Mouse (Mus musculus) left cerebral cortex, postnatal 25 days (tissue): ENCODE results near the gene Vmn2r77. TPM values are rescaled to one million over a fixed set of nuclear protein-coding genes. Genes with fewer than 3 reads are reported as not detected.
"Not testable (repeated sequence)": the region's sequence is repeated elsewhere in the genome, so short reads cannot be mapped to it uniquely, and the experiment has no call there.

ENCODE experiments used
- DNase-seq, 2 experiments: peaks; one replicate each; pipeline ENCODE4 v3.0.0; 2022; ENCODE audit warnings: low spot score in 2 of 2, mixed read lengths in 1 of 2
- intact Hi-C: fragments of 180-260 bp; cut with DNase I; formaldehyde crosslinking; loops from one replicate; pipeline ENCODE4 v1.15.1; 2025
- total RNA-seq, 2 experiments: library from RNA; stranded (reverse); gene quantifications; 2 replicates each; pipeline ENCODE4 v1.2.3; 2021

Gene Vmn2r77
- total RNA-seq = not detected

- DNase-seq = no peak
- intact Hi-C loops = no loop called here
Measured at GRCm38 (mm10) chr7:86794727-86795126, at the start of gene Vmn2r77. TSS of gene Vmn2r77 (plus strand) at chr7:86795027.

DNA sequence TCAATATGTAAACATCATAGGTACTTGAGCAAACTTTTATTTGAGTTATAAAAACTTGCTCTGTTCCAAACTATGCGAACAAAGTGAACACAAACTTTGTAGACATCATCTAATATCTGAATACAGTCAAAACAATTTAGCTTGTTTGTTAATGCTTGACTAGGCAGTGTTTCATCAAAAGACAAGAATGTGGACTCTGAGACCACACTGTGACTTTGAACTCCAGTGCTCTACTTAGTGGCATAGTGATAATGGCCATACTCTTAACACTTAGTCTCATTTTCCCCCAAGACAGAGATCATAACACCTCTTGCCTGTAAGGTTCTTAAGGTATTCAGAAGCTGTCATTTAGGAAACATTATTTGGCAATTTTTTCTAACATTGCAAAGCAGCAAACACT lies 34.1 kb upstream of the Vmn2r77 start:
- intact Hi-C loops = no loop called here
- DNase-seq = no peak

GRCm38 (mm10) chr7:86764628-86765027 lies 30.2 kb upstream of the Vmn2r77 start:
- intact Hi-C loops = no loop called here
- no peak for DNase-seq

- intact Hi-C loops = no loop called here
- DNase-seq = no peak
Measured at GRCm38 (mm10) chr7:86771621-86772020, 23.2 kb upstream of the Vmn2r77 start.

DNA sequence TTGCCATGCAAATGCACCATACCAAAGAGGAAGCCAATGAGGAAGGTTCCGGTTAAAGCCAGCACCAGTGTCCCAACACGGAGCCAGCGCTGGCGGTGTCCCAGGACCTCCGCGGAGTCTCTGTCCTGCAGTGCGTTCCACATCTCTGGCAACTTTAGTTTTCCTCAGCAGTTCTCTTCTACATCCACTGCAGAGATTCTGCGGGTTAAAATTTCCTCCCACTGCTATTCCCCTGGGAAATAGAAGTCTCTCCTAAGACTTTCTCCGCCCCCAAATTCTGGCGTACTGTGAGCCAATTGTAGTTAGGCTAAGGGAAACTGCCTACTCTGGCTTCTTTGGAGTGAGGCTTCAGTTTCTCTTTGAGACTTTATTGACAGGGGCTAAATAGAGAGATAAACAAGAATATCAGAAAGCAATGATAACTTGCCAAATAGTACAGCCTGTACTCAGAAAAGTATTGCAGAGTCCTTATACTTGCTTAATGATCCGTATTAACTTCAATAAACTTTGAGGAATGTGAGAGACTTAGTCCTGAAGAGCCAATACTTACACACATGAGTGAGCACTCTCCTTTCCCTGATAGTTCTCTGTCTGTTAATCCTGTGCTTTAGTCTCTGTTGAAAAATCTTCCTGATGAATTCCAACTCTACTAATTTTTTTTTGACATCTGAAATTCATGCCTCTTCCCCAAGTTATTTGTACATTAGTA lies 19.1 kb upstream of the Vmn2r77 start, which contains the start of gene Folh1:
Folh1 (minus strand) TSS at position 327 of the 709 bp plus-strand sequence.
- DNase-seq = peak; percentile 17 to 18
- intact Hi-C loops = no loop called here

DNA sequence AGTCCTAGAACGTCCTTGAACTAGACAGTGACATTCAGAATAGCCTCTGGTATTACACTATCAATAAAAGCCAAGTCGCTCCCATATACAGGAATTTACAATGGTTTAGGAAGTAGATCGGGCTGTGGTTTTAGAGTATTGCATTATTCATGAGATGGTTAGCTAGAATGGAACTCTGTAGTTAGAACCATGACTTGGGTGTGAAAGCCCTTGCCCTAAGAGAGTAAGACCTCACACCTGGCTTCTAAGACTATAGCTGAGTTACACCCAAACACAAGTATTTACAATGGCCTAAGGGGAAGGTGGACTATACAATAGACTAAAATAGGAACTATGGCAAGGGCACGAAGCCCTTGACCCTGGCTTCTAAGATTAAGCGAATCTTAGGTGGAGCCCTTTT lies 20.4 kb downstream of the Vmn2r77 start:
- intact Hi-C loops, DNase-seq: not testable (repeated sequence)

DNA sequence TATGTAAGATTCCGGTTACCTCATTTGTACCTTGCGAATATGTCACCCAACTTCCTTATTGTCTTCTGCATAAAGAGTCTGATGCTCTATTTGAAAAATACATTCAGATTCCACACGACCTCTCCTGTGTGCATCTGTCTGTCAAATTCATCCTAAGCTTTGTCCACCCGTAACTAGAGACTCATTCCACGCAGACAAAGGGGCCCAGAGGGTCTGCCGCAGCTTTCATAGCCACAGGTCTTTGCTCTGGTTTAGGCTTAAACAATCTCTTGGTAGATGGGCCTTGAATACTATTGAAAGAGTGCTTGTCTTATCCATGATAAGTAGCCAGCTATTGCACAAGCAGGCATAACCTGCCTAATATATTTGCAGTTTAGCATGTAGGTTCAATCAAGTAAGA lies 20.9 kb downstream of the Vmn2r77 start:
- DNase-seq, intact Hi-C loops: not testable (repeated sequence)

- no peak for DNase-seq
Measured at GRCm38 (mm10) chr7:86816466-86816865, 21.6 kb downstream of the Vmn2r77 start.

More at GRCm38 (mm10) chr7:86816466-86816865, 21.6 kb downstream of the Vmn2r77 start:
- intact Hi-C loops = no loop called here

Other genes starting within 250 kb of the Vmn2r77 start
- gene Olfr295, start 211.2 kb upstream of the Vmn2r77 start, total RNA-seq = not detected
- gene Olfr294, start 178.4 kb upstream of the Vmn2r77 start, total RNA-seq = not detected
- not detected for gene Olfr293, start 146.0 kb upstream of the Vmn2r77 start, total RNA-seq
- gene Olfr292, start 106.7 kb upstream of the Vmn2r77 start, total RNA-seq = not detected
- 1 to 10 TPM; 4.0 to 5.5 TPM for gene Folh1, start 19.1 kb upstream of the Vmn2r77 start, total RNA-seq
- gene Vmn2r78, start 120.1 kb downstream of the Vmn2r77 start, total RNA-seq = not detected
- under 1 TPM in 1 of 2 experiments, not detected in 1; 0.02 TPM for gene Vmn2r79, start 201.1 kb downstream of the Vmn2r77 start, total RNA-seq